Mouse (Mus musculus): Measurements from ENCODE around the gene Wfikkn1. TPM values are rescaled to one million over a fixed set of nuclear protein-coding genes. Genes with fewer than 3 reads are reported as not detected.

Gene Wfikkn1
- polyA plus RNA-seq, 2 experiments, result 0.77 to 1.2 TPM

DNA sequence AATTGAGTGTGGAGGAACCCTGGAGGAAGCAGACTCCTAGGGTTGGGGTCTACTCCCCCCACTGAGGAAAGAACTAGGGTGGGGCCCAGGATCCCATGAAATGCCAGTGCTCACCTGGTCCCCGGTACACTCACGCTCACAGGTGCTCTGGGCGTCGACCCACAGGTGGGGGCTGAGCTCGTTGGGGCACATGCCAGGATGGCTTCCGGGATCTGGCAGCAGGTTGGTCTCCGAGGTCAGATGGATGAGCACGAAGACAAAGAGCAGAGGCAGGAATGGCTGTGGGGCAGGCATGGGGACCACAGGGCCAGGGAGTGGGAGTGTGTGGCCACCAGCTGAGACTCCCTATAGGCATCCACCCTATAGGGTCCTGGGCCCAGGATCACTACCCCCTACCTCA lies 908 bp downstream of the Wfikkn1 start:
- TF ChIP-seq POLR2A (IDR thresholded peaks at IDR 0.05; ENCODE audit: borderline replicate concordance, extremely low read depth, insufficient read depth, insufficient read length), result no peak

DNA sequence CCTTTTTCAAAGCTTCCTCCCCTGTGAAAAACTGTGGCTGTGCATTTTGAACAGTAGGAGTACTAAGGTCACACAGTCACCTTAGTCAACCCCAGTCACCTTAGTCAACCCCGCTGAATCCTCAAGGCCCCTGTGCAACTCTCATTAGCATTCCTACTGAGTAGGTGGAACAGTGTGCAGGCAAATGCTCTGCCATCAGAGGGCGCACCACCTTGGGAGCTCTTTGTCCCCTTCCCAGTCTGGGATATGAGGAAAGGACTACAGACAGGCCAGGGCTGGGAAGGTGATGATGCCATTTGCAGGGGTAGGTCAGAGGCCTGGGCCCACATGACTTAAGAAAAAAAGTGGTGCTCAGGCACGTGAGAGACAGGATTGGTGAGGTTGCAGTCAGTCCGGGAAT lies 1.4 kb downstream of the Wfikkn1 start:
- H3K27ac ChIP-seq (replicated peaks; ENCODE audit: low read depth, low read length), result no peak overlapping the region
- H3K4me2 ChIP-seq (replicated peaks; ENCODE audit: low read depth, low read length, severe bottlenecking), result no peak overlapping the region
- H3K4me3 ChIP-seq (replicated peaks; ENCODE audit: low read length), result no peak overlapping the region
- 52% methylated on average over 4 of the region's 4 CpGs for WGBS
- TF ChIP-seq POLR2A (IDR thresholded peaks at IDR 0.05; ENCODE audit: borderline replicate concordance, extremely low read depth, insufficient read depth, insufficient read length), result no peak
- no peaks in the 10 kb centered on the region for H3K9me3 ChIP-seq (ENCODE audit: control insufficient read depth, low read length)
- ATAC-seq (ENCODE audit: low FRiP score, low read depth), result no peak
- DNase-seq (ENCODE audit: low spot score), result no peak
- no peaks in the 10 kb centered on the region for H3K27me3 ChIP-seq (ENCODE audit: control insufficient read depth, insufficient read depth, low read length)
- peaks cover 10% of the 10 kb centered on the region for H3K4me1 ChIP-seq (ENCODE audit: control insufficient read depth, insufficient read depth, low read length)
- H3K9ac ChIP-seq (ENCODE audit: low read depth, low read length, severe bottlenecking), result no peak overlapping the region
- peaks cover 53% of the 10 kb centered on the region for H3K36me3 ChIP-seq (ENCODE audit: control insufficient read depth, insufficient read depth, low read length)

More for the DNA sequence above, 908 bp downstream of the Wfikkn1 start:
- ATAC-seq (ENCODE audit: low FRiP score, low read depth), result no peak
- Histone ChIP-seq H3K27me3 (ENCODE audit: control insufficient read depth, insufficient read depth, low read length) (no peaks in the 10 kb centered on the region), H3K9ac (ENCODE audit: low read depth, low read length, severe bottlenecking) (no peak overlapping the region), H3K27ac (replicated peaks; ENCODE audit: low read depth, low read length) (no peak overlapping the region), H3K9me3 (ENCODE audit: control insufficient read depth, low read length) (no peaks in the 10 kb centered on the region), H3K4me1 (ENCODE audit: control insufficient read depth, insufficient read depth, low read length) (peaks cover 10% of the 10 kb centered on the region), H3K36me3 (ENCODE audit: control insufficient read depth, insufficient read depth, low read length) (peaks cover 58% of the 10 kb centered on the region), H3K4me2 (replicated peaks; ENCODE audit: low read depth, low read length, severe bottlenecking) (no peak overlapping the region), H3K4me3 (replicated peaks; ENCODE audit: low read length) (no peak overlapping the region)
- 73% methylated on average over 8 of the region's 8 CpGs for WGBS
- DNase-seq (ENCODE audit: low spot score), result no peak

DNA sequence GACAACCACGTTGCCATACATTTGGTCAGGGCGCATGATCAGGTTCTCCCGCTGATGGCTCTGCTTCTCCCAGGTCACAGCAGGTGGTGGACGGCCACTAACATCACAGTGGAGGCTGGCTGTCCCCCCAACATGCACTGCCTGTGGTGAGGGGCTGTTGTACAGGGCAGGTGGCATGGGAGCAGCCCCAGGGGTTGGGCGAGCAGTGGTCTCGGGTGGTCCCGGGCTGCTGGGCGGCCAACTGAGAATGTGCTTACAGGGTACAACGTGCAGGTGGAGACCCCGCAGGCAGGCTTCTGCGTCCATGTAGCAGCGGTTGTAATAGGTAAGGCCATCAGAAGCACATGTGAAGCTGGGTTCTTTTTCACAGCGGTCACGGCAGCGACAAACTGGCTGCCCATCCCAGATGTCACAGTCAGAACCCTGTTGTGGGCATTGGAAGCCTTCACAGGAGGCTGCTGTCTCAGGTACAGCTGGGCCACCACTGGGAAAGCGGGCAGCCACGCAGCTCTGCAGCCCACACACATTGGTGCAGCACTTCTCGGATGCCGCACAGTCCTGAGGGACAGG lies 2.0 kb downstream of the Wfikkn1 start:
- no peak overlapping the region for H3K27ac ChIP-seq (replicated peaks; ENCODE audit: low read depth, low read length)
- H3K4me3 ChIP-seq (replicated peaks; ENCODE audit: low read length), result no peak overlapping the region
- H3K27me3 ChIP-seq (ENCODE audit: control insufficient read depth, insufficient read depth, low read length), result no peaks in the 10 kb centered on the region
- peaks cover 48% of the 10 kb centered on the region for H3K36me3 ChIP-seq (ENCODE audit: control insufficient read depth, insufficient read depth, low read length)
- TF ChIP-seq POLR2A (IDR thresholded peaks at IDR 0.05; ENCODE audit: borderline replicate concordance, extremely low read depth, insufficient read depth, insufficient read length), result no peak
- H3K4me1 ChIP-seq (ENCODE audit: control insufficient read depth, insufficient read depth, low read length), result peaks cover 10% of the 10 kb centered on the region
- no peak overlapping the region for H3K4me2 ChIP-seq (replicated peaks; ENCODE audit: low read depth, low read length, severe bottlenecking)
- 92% methylated on average over 19 of the region's 19 CpGs for WGBS
- DNase-seq (ENCODE audit: low spot score) (no peak), ATAC-seq (ENCODE audit: low FRiP score, low read depth) (no peak)
- H3K9ac ChIP-seq (ENCODE audit: low read depth, low read length, severe bottlenecking), result no peak overlapping the region
- no peaks in the 10 kb centered on the region for H3K9me3 ChIP-seq (ENCODE audit: control insufficient read depth, low read length)

DNA sequence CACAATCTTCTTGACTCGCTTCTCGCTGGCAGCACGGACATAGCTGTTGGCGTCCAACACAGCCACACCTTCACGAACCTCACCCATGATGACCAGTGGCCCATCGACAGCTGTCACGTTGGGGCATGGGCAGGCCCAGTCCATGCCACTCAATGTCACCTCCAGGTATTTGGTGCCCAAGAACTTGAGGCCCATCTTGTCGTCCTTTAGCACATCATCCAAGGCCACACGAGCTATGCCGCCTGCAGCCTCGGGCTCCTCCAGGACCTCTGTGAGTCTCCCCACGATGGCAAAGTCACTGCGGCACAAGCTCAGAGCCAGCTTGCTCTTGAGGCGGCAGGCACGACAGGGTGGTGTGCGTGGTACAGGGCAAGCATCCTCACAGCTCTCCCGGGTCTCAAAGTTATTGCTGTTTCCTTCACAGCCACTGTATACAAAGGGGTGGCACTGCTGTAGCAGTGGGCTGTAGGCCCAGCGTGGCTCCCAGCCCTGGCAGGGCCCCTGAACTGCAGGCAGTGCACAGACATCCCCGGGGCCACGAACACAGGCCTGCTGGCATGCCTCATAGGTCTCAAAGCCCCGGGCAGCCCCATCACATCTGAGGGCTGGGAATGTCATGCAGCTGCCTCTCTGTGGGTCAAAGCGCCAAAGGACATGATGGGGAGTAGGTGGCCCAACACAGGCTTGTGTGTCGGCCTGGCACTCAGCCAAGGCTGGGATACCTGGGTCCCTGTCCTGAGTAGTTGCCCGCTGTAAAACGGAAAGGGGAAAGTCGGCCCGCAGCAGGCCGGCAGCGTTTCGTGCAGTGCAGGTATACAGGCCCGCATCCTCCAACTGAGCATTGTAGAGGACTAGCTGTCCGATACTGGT lies 2.7 kb downstream of the Wfikkn1 start:
- Histone ChIP-seq H3K27me3 (ENCODE audit: control insufficient read depth, insufficient read depth, low read length) (no peaks in the 10 kb centered on the region), H3K36me3 (ENCODE audit: control insufficient read depth, insufficient read depth, low read length) (peaks cover 41% of the 10 kb centered on the region), H3K27ac (replicated peaks; ENCODE audit: low read depth, low read length) (no peak overlapping the region), H3K9me3 (ENCODE audit: control insufficient read depth, low read length) (no peaks in the 10 kb centered on the region), H3K9ac (ENCODE audit: low read depth, low read length, severe bottlenecking) (no peak overlapping the region), H3K4me3 (replicated peaks; ENCODE audit: low read length) (no peak overlapping the region), H3K4me1 (ENCODE audit: control insufficient read depth, insufficient read depth, low read length) (peaks cover 10% of the 10 kb centered on the region), H3K4me2 (replicated peaks; ENCODE audit: low read depth, low read length, severe bottlenecking) (no peak overlapping the region)
- ATAC-seq (ENCODE audit: low FRiP score, low read depth), result no peak
- TF ChIP-seq POLR2A (IDR thresholded peaks at IDR 0.05; ENCODE audit: borderline replicate concordance, extremely low read depth, insufficient read depth, insufficient read length), result no peak
- WGBS, result 92% methylated on average over 32 of the region's 32 CpGs
- DNase-seq (ENCODE audit: low spot score), result no peak

DNA sequence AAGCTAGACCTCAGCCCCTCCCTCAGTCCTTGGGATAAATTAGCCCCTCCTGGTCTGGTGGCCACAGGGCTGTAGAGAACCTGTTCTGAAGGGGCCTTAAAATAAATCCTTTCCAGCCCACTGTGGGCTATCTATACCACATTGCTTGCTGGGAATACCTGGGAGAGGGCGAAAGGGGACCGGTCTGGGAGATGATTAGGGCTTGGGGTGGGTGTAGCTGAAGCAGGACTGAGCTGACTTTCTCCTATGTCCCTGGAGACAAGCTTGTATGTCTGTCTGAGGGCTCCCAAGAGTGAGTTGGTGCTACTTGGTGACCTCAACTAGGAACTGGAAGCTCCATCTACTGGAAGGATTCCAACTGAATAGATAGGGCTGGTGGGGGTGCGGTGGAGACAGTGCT lies 3.6 kb downstream of the Wfikkn1 start:
- Histone ChIP-seq H3K9me3 (ENCODE audit: control insufficient read depth, low read length) (no peaks in the 10 kb centered on the region), H3K4me2 (replicated peaks; ENCODE audit: low read depth, low read length, severe bottlenecking) (no peak overlapping the region), H3K27ac (replicated peaks; ENCODE audit: low read depth, low read length) (no peak overlapping the region), H3K9ac (ENCODE audit: low read depth, low read length, severe bottlenecking) (no peak overlapping the region), H3K4me3 (replicated peaks; ENCODE audit: low read length) (no peak overlapping the region), H3K36me3 (ENCODE audit: control insufficient read depth, insufficient read depth, low read length) (peaks cover 31% of the 10 kb centered on the region), H3K27me3 (ENCODE audit: control insufficient read depth, insufficient read depth, low read length) (no peaks in the 10 kb centered on the region), H3K4me1 (ENCODE audit: control insufficient read depth, insufficient read depth, low read length) (peaks cover 10% of the 10 kb centered on the region)
- no peak for TF ChIP-seq POLR2A (IDR thresholded peaks at IDR 0.05; ENCODE audit: borderline replicate concordance, extremely low read depth, insufficient read depth, insufficient read length)
- DNase-seq (ENCODE audit: low spot score) (no peak), ATAC-seq (ENCODE audit: low FRiP score, low read depth) (no peak)
- WGBS, result 90% methylated on average over 3 of the region's 3 CpGs
